Mouse (Mus musculus) layer of hippocampus, postnatal 36 days (tissue): Measurements from ENCODE around the gene Itpr1. TPM values are rescaled to one million over a fixed set of nuclear protein-coding genes. Genes with fewer than 3 reads are reported as not detected.
A peak's percentile ranks its signal among the peaks of the same experiment; 100 is the strongest.

Experiments used
- DNase-seq, 2 experiments: peaks; one replicate each; pipeline ENCODE4 v3.0.0; 2022
- total RNA-seq, 2 experiments: library from RNA; stranded (reverse); gene quantifications; 2 replicates each; pipeline ENCODE4 v1.2.3; 2021

The Itpr1 gene
- total RNA-seq, 2 experiments from 2014 or later: 290 to 296 TPM

GRCm38 (mm10) chr6:108446766-108447165 lies 233.9 kb downstream of the Itpr1 start:
- no peak for DNase-seq

- no peak for DNase-seq
These were observed 234.4 kb downstream of the Itpr1 start for GRCm38 (mm10) chr6:108447179-108447845.

- no peak for DNase-seq
These were observed 235.3 kb downstream of the Itpr1 start for GRCm38 (mm10) chr6:108448016-108448735.

GRCm38 (mm10) chr6:108448864-108449263 lies 236.0 kb downstream of the Itpr1 start:
- no peak for DNase-seq

- DNase-seq: no peak
These were observed 238.6 kb downstream of the Itpr1 start for GRCm38 (mm10) chr6:108451536-108451935.

- no peak for DNase-seq
These were observed 240.7 kb downstream of the Itpr1 start for GRCm38 (mm10) chr6:108453618-108454017.

GRCm38 (mm10) chr6:108454061-108454891 lies 241.4 kb downstream of the Itpr1 start:
- peak; percentile 49 to 59 for DNase-seq

GRCm38 (mm10) chr6:108454979-108455836 lies 242.3 kb downstream of the Itpr1 start:
- DNase-seq: no peak

- DNase-seq: peak; percentile 50 to 64
These were observed 243.6 kb downstream of the Itpr1 start for GRCm38 (mm10) chr6:108456231-108457062.

- DNase-seq: no peak
These were observed 244.1 kb downstream of the Itpr1 start for GRCm38 (mm10) chr6:108457063-108457405.

- no peak for DNase-seq
These were observed 244.8 kb downstream of the Itpr1 start for GRCm38 (mm10) chr6:108457516-108458181.

GRCm38 (mm10) chr6:108458182-108458571 lies 245.3 kb downstream of the Itpr1 start:
- DNase-seq: no peak

- no peak for DNase-seq
These were observed 245.9 kb downstream of the Itpr1 start for GRCm38 (mm10) chr6:108458826-108459225.

- no peak for DNase-seq
These were observed 251.5 kb downstream of the Itpr1 start for GRCm38 (mm10) chr6:108464308-108464979.

- DNase-seq: no peak
These were observed 252.3 kb downstream of the Itpr1 start for GRCm38 (mm10) chr6:108465159-108465558.

GRCm38 (mm10) chr6:108466061-108466531 lies 253.2 kb downstream of the Itpr1 start:
- DNase-seq: no peak

- no peak for DNase-seq
These were observed 254.7 kb downstream of the Itpr1 start for GRCm38 (mm10) chr6:108467597-108467996.

- no peak for DNase-seq
These were observed 255.4 kb downstream of the Itpr1 start for GRCm38 (mm10) chr6:108468226-108468825.

GRCm38 (mm10) chr6:108471878-108472277 lies 259.0 kb downstream of the Itpr1 start:
- no peak for DNase-seq

GRCm38 (mm10) chr6:108472748-108473147 lies 259.9 kb downstream of the Itpr1 start:
- DNase-seq: no peak
